Mouse (Mus musculus): Measurements from ENCODE around the gene Ttn. TPM values are rescaled to one million over a fixed set of nuclear protein-coding genes. Genes with fewer than 3 reads are reported as not detected.

Gene Ttn
- total and polyA plus RNA-seq, 3 experiments, result under 0.01 to 0.03 TPM; not detected in 1

DNA sequence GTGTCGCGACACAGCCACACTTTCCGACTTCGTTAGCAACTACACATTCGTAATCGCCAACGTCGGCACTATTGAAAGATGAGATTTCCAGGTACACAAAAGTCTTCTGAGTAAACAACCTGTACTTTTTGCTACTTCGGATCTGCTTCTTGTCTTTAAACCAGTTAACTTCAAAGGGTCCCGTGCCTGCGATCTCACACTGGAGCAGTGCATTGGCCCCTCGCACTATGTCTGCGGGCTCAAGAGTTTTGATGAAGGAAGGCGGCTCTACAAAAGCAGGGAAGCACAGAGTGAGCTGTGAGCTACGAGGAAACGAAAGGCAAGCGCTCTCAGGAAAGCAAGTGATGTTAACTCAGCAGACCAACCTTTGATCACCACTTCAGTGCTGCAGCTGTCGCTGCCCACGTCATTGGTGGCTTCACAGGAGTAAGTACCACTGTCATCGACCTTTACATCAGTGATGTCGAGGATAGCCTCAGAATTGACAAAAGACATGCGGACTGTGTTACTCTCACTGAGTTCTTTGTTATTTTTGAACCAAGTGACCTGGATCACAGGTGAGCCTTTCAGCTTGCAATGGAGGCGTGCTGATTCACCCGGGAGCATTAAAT lies 80.8 kb downstream of the Ttn start:
- no peak overlapping the region for H3K27ac ChIP-seq (ENCODE audit: control insufficient read depth, low read depth, low read length)
- H3K9me3 ChIP-seq (replicated peaks; ENCODE audit: insufficient read depth, low read length), result no peaks in the 10 kb centered on the region
- no peak overlapping the region for H3K4me3 ChIP-seq (ENCODE audit: control insufficient read depth in 1 of 2, insufficient read depth in 1 of 2, low read depth in 2 of 2, low read length in 2 of 2)
- H3K27me3 ChIP-seq (ENCODE audit: control insufficient read depth in 1 of 2, insufficient read depth in 2 of 2, low read length in 2 of 2), result no peaks in the 10 kb centered on the region
- H3K36me3 ChIP-seq (ENCODE audit: control insufficient read depth in 1 of 2, insufficient read depth in 2 of 2, low read length in 2 of 2), result no peaks in the 10 kb centered on the region
- H3K9ac ChIP-seq (ENCODE audit: control insufficient read depth, low read depth, low read length, poor library complexity, severe bottlenecking), result no peak overlapping the region
- no peaks in the 10 kb centered on the region for H3K4me1 ChIP-seq (ENCODE audit: control insufficient read depth in 1 of 2, insufficient read depth in 2 of 2, low read length in 2 of 2)
- H3K79me2 ChIP-seq (ENCODE audit: control insufficient read depth, insufficient read depth, low read length, poor library complexity), result no peaks in the 10 kb centered on the region
- no peak for DNase-seq (ENCODE audit: low read depth, low spot score)
- TF ChIP-seq TBP (IDR thresholded peaks at IDR 0.05; ENCODE audit: low read depth, low read length) (no peak), RAD21 (IDR thresholded peaks at IDR 0.05; ENCODE audit: low read depth, low read length) (no peak), CHD2 (IDR thresholded peaks at IDR 0.05; ENCODE audit: low read length) (no peak), GATA1 (IDR thresholded peaks at IDR 0.05; ENCODE audit: low read depth, low read length) (no peak), GABPA (IDR thresholded peaks at IDR 0.05; ENCODE audit: low read depth, low read length) (no peak), E2F4 (IDR thresholded peaks at IDR 0.05; ENCODE audit: borderline replicate concordance, low read depth, low read length) (no peak), NELFE (IDR thresholded peaks at IDR 0.05; ENCODE audit: low read depth, low read length) (no peak), CTCF (IDR thresholded peaks at IDR 0.05 in 2 of 3, conservative IDR thresholded peaks at IDR 0.05 in 1 of 3; ENCODE audit: control insufficient read depth in 1 of 3, insufficient read depth in 1 of 3, low read depth in 2 of 3, low read length in 3 of 3, poor library complexity in 1 of 3, severe bottlenecking in 1 of 3) (no peak), HCFC1 (IDR thresholded peaks at IDR 0.05; ENCODE audit: low read depth, low read length) (no peak), USF1 (IDR thresholded peaks at IDR 0.05; ENCODE audit: low read depth, low read length) (no peak), TAL1 (IDR thresholded peaks at IDR 0.05; ENCODE audit: low read length) (no peak), POLR2AphosphoS2 (IDR thresholded peaks at IDR 0.05; ENCODE audit: low read length) (no peak), NRF1 (IDR thresholded peaks at IDR 0.05; ENCODE audit: insufficient read depth, low read depth, low read length, poor library complexity, severe bottlenecking) (no peak), MAX (IDR thresholded peaks at IDR 0.05; ENCODE audit: low read length) (no peak), ZNF384 (IDR thresholded peaks at IDR 0.05; ENCODE audit: low read depth, low read length) (no peak)

DNA sequence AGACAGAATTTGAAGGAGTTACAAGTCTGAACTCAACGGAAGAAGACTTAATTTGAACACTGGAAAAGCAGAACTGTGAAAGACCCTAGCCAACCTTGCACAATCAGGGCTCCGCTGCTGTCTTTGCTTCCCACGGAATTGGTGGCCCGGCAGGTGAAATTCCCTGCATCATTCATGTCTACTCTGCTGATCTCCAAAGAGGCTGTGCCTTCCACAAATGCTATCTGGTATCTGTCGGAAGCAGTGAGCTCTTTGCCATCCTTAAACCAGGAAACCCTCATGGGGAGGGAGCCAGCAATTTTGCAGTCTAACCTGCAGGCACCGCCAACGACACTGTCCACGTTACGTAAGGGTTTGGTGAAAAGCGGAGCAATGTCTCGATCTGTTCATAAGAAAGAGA lies 82.5 kb downstream of the Ttn start:
- Histone ChIP-seq H3K4me1 (ENCODE audit: control insufficient read depth in 1 of 2, insufficient read depth in 2 of 2, low read length in 2 of 2) (no peaks in the 10 kb centered on the region), H3K4me3 (ENCODE audit: control insufficient read depth in 1 of 2, insufficient read depth in 1 of 2, low read depth in 2 of 2, low read length in 2 of 2) (no peak overlapping the region), H3K27ac (ENCODE audit: control insufficient read depth, low read depth, low read length) (no peak overlapping the region), H3K36me3 (ENCODE audit: control insufficient read depth in 1 of 2, insufficient read depth in 2 of 2, low read length in 2 of 2) (no peaks in the 10 kb centered on the region), H3K9me3 (replicated peaks; ENCODE audit: insufficient read depth, low read length) (no peaks in the 10 kb centered on the region), H3K79me2 (ENCODE audit: control insufficient read depth, insufficient read depth, low read length, poor library complexity) (no peaks in the 10 kb centered on the region), H3K27me3 (ENCODE audit: control insufficient read depth in 1 of 2, insufficient read depth in 2 of 2, low read length in 2 of 2) (no peaks in the 10 kb centered on the region), H3K9ac (ENCODE audit: control insufficient read depth, low read depth, low read length, poor library complexity, severe bottlenecking) (no peak overlapping the region)
- no peak for TF ChIP-seq ZMIZ1 (IDR thresholded peaks at IDR 0.05; ENCODE audit: low read depth, low read length)
- no peak for TF ChIP-seq UBTF (IDR thresholded peaks at IDR 0.05; ENCODE audit: borderline replicate concordance, insufficient read depth, low read depth, low read length)
- TF ChIP-seq JUND (IDR thresholded peaks at IDR 0.05; ENCODE audit: low read depth, low read length), result no peak
- TF ChIP-seq CHD1 (IDR thresholded peaks at IDR 0.05; ENCODE audit: low read depth, low read length), result no peak
- no peak for TF ChIP-seq RAD21 (IDR thresholded peaks at IDR 0.05; ENCODE audit: low read depth, low read length)
- TF ChIP-seq ZNF384 (IDR thresholded peaks at IDR 0.05; ENCODE audit: low read depth, low read length), result no peak
- TF ChIP-seq KAT2A (conservative IDR thresholded peaks at IDR 0.05; ENCODE audit: low read depth, low read length), result no peak
- no peak for TF ChIP-seq MAZ (IDR thresholded peaks at IDR 0.05; ENCODE audit: low read depth, low read length)
- no peak for TF ChIP-seq TAL1 (IDR thresholded peaks at IDR 0.05; ENCODE audit: low read length)
- DNase-seq (ENCODE audit: low read depth, low spot score), result no peak

Measured in MEL (cell line).